Mouse (Mus musculus) CH12.LX (cell line): ENCODE results near the gene Rnf182. TPM values are rescaled to one million over a fixed set of nuclear protein-coding genes. Genes with fewer than 3 reads are reported as not detected.

Experiments
- DNase-seq: peaks from one replicate; pipeline ENCODE4 v3.0.0-alpha.2; 2013; ENCODE audit errors: extremely low read depth
- H3K27ac ChIP-seq: 2 replicates; pipeline ENCODE4 v1.5.1; 2012; ENCODE audit warnings: low read depth, mild to moderate bottlenecking, control low read depth, moderate library complexity; ENCODE audit not compliant: insufficient read depth
- H3K27me3 ChIP-seq: replicated peaks from 2 replicates; pipeline ENCODE3; 2012; ENCODE audit warnings: inconsistent platforms
- H3K36me3 ChIP-seq, 2 experiments: replicated peaks in 1 of 2; 2 replicates each; pipeline versions ENCODE3 to v1.6.1; 2012; ENCODE audit warnings: inconsistent platforms in 1 of 2, low read length in 1 of 2, mild to moderate bottlenecking in 1 of 2, mixed read lengths in 1 of 2, moderate library complexity in 1 of 2; ENCODE audit not compliant: control insufficient read depth in 1 of 2, insufficient read depth in 1 of 2
- H3K4me1 ChIP-seq, 2 experiments: 2 replicates each; pipeline ENCODE4 v1.6.1; 2012; ENCODE audit warnings: inconsistent platforms in 1 of 2, moderate library complexity in 1 of 2; ENCODE audit not compliant: insufficient read depth in 2 of 2, control insufficient read depth in 1 of 2
- H3K4me2 ChIP-seq: 2 replicates; pipeline ENCODE4 v1.6.1; 2012; ENCODE audit warnings: low read depth, mild to moderate bottlenecking, control low read depth; ENCODE audit not compliant: poor library complexity, insufficient read depth, severe bottlenecking
- H3K4me3 ChIP-seq, 3 experiments: fragments of 150-350 bp in 1 of 3; sonication (generic) in 1 of 3; replicated peaks in 1 of 3; 2 replicates each; pipeline versions ENCODE3 to v1.5.1; 2011 to 2012; ENCODE audit warnings: low read depth in 2 of 3, low read length in 2 of 3, mild to moderate bottlenecking in 2 of 3, moderate library complexity in 2 of 3, control low read depth in 1 of 3, improper control_type of control experiment in 1 of 3, inconsistent platforms in 1 of 3, mixed read lengths in 1 of 3; ENCODE audit not compliant: poor library complexity in 1 of 3
- H3K79me2 ChIP-seq: replicated peaks from 2 replicates; pipeline ENCODE4 v1.6.1; 2012; ENCODE audit warnings: mild to moderate bottlenecking, moderate library complexity; ENCODE audit not compliant: control insufficient read depth, poor library complexity, insufficient read depth, severe bottlenecking; ENCODE audit errors: extremely low read depth
- H3K9ac ChIP-seq: 2 replicates; pipeline ENCODE4 v1.6.1; 2012; ENCODE audit warnings: low read depth, mild to moderate bottlenecking, control low read depth, moderate library complexity; ENCODE audit not compliant: insufficient read depth
- H3K9me3 ChIP-seq: replicated peaks from 2 replicates; pipeline ENCODE3; 2012; ENCODE audit warnings: low read length, inconsistent platforms, mixed read lengths
- BHLHE40 ChIP-seq: IDR thresholded peaks from 2 replicates; pipeline ENCODE4 v1.6.1; 2011; ENCODE audit warnings: mild to moderate bottlenecking, low read depth, low read length, improper control_type of control experiment
- ELF1 ChIP-seq: IDR thresholded peaks from 2 replicates; pipeline ENCODE4 v1.6.1; 2014; ENCODE audit warnings: low read depth, mild to moderate bottlenecking, inconsistent platforms, low read length, improper control_type of control experiment
- HCFC1 ChIP-seq: IDR thresholded peaks from 2 replicates; pipeline ENCODE4 v1.6.1; 2012; ENCODE audit warnings: low read depth, mild to moderate bottlenecking, inconsistent platforms, low read length, improper control_type of control experiment
- IRF4 ChIP-seq: IDR thresholded peaks from 2 replicates; pipeline ENCODE4 v1.6.1; 2014; ENCODE audit warnings: low read depth, mild to moderate bottlenecking, inconsistent platforms, low read length, improper control_type of control experiment
- JUN ChIP-seq: IDR thresholded peaks from 2 replicates; pipeline ENCODE4 v1.6.1; 2011; ENCODE audit warnings: low read depth, mild to moderate bottlenecking, low read length, improper control_type of control experiment, moderate library complexity; ENCODE audit not compliant: insufficient read depth
- KAT2A ChIP-seq: IDR thresholded peaks from 2 replicates; pipeline ENCODE4 v1.6.1; 2012; ENCODE audit warnings: low read length, improper control_type of control experiment, inconsistent platforms; ENCODE audit not compliant: insufficient replicate concordance
- MAX ChIP-seq: IDR thresholded peaks from 2 replicates; pipeline ENCODE4 v1.6.1; 2011; ENCODE audit warnings: low read length, improper control_type of control experiment
- MEF2A ChIP-seq: IDR thresholded peaks from 2 replicates; pipeline ENCODE4 v1.6.1; 2014; ENCODE audit warnings: low read depth, mild to moderate bottlenecking, inconsistent platforms, low read length, improper control_type of control experiment, borderline replicate concordance
- MXI1 ChIP-seq: IDR thresholded peaks from 2 replicates; pipeline ENCODE4 v1.6.1; 2011; ENCODE audit warnings: mild to moderate bottlenecking, low read depth, low read length, improper control_type of control experiment
- MYC ChIP-seq: IDR thresholded peaks from 2 replicates; pipeline ENCODE4 v1.6.1; 2011; ENCODE audit warnings: low read depth, mild to moderate bottlenecking, improper control_type of control experiment, low read length
- NRF1 ChIP-seq: IDR thresholded peaks from 2 replicates; pipeline ENCODE4 v1.6.1; 2014; ENCODE audit warnings: low read depth, mild to moderate bottlenecking, inconsistent platforms, low read length, improper control_type of control experiment, moderate library complexity
- POLR2A ChIP-seq: IDR thresholded peaks from 2 replicates; pipeline ENCODE4 v1.6.1; 2011; ENCODE audit warnings: low read depth, mild to moderate bottlenecking, improper control_type of control experiment, low read length
- POLR2AphosphoS2 ChIP-seq: IDR thresholded peaks from 2 replicates; pipeline ENCODE4 v1.6.1; 2011; ENCODE audit warnings: low read depth, low read length, improper control_type of control experiment
- RCOR1 ChIP-seq: conservative IDR thresholded peaks from 2 replicates; pipeline ENCODE4 v1.6.1; 2012; ENCODE audit warnings: low read depth, mild to moderate bottlenecking, inconsistent platforms, low read length, improper control_type of control experiment
- SIN3A ChIP-seq: IDR thresholded peaks from 2 replicates; pipeline ENCODE4 v1.6.1; 2012; ENCODE audit warnings: low read length, improper control_type of control experiment, inconsistent platforms
- TBP ChIP-seq: conservative IDR thresholded peaks from 2 replicates; pipeline ENCODE4 v1.6.1; 2011; ENCODE audit warnings: low read depth, low read length, improper control_type of control experiment
- TCF12 ChIP-seq: IDR thresholded peaks from 2 replicates; pipeline ENCODE4 v1.6.1; 2014; ENCODE audit warnings: low read depth, mild to moderate bottlenecking, inconsistent platforms, low read length, improper control_type of control experiment
- UBTF ChIP-seq: IDR thresholded peaks from 2 replicates; pipeline ENCODE4 v1.6.1; 2012; ENCODE audit warnings: low read depth, mild to moderate bottlenecking, inconsistent platforms, low read length, improper control_type of control experiment, moderate library complexity
- USF1 ChIP-seq: IDR thresholded peaks from 2 replicates; pipeline ENCODE4 v1.6.1; 2014; ENCODE audit warnings: low read depth, mild to moderate bottlenecking, inconsistent platforms, low read length, improper control_type of control experiment
- USF2 ChIP-seq: conservative IDR thresholded peaks from 2 replicates; pipeline ENCODE4 v1.6.1; 2011; ENCODE audit warnings: low read depth, low read length, improper control_type of control experiment
- ZC3H11A ChIP-seq: IDR thresholded peaks from 2 replicates; pipeline ENCODE4 v1.6.1; 2012; ENCODE audit warnings: low read depth, mild to moderate bottlenecking, inconsistent platforms, low read length, improper control_type of control experiment
- ZMIZ1 ChIP-seq: IDR thresholded peaks from 2 replicates; pipeline ENCODE4 v1.6.1; 2012; ENCODE audit warnings: low read depth, mild to moderate bottlenecking, inconsistent platforms, low read length, improper control_type of control experiment
- dilution Hi-C: fragments of 300-500 bp; cut with MboI; formaldehyde crosslinking; loops from 2 replicates; pipeline ENCODE4 v1.14.3; 2020; ENCODE audit warnings: low sequenced_read_pairs; ENCODE audit not compliant: extremely low pct_unique_long_range_greater_than_20kb, extremely low pct_ligation_motif_present
- in situ Hi-C: fragments of 300-500 bp; cut with MboI; formaldehyde crosslinking; loops from 3 replicates; pipeline ENCODE4 v1.14.3; 2019; ENCODE audit warnings: low sequenced_read_pairs, low pct_ligation_motif_present, low pct_unique_long_range_greater_than_20kb, mixed read lengths
- polyA plus RNA-seq: library from polyadenylated mRNA; unstranded; fragments of >175 nt; gene quantifications from 2 replicates; pipeline ENCODE4 v1.2.1, GENCODE M21; 2012; ENCODE audit warnings: low read depth; ENCODE audit not compliant: insufficient read length
- total RNA-seq, 2 experiments: library from RNA; depleted of rRNA; stranded (reverse); fragments of 300-350 nt in 1 of 2; fragments of >200 nt in 1 of 2; gene quantifications; 2 replicates each; pipeline ENCODE4 v1.2.3; 2012 to 2014

Gene Rnf182
- total and polyA plus RNA-seq, 3 experiments, result not detected

DNA sequence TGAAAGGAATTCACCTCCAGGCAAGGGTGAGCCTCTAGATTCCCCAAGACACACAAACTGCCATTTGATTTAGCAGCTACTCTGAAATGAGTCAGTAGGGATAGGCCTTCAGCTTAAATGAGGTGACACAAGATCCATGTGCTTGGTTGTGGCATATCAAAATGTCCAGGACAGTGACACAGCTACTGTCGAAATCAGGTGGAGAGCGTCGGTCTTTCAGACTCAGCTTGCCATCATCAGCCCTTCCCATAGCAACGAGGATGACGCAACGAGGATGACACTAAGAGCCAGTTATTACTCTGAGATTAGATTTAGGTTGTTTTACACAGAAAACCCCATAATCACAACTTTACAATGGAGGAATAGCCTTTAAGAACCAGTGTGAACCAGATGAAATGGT is 14.5 kb upstream of the Rnf182 start:
- dilution Hi-C loops, result no loop called here
- DNase-seq, result no peak
- Histone ChIP-seq H3K79me2 (no peaks in the 10 kb centered on the region), H3K27me3 (no peaks in the 10 kb centered on the region), H3K4me1 (no peaks in the 10 kb centered on the region), H3K9ac (no peak overlapping the region), H3K9me3 (no peaks in the 10 kb centered on the region), H3K4me2 (no peak overlapping the region), H3K4me3 (no peak overlapping the region)
- in situ Hi-C loops, result no loop called here
- TF ChIP-seq MEF2A, result no peak
- no peak for TF ChIP-seq MYC
- no peak for TF ChIP-seq TBP
- no peak for TF ChIP-seq IRF4
- TF ChIP-seq, all 38 proteins: peak for 0
- Histone ChIP-seq H3K36me3 (no peaks in the 10 kb centered on the region), H3K27ac (no peak overlapping the region)

DNA sequence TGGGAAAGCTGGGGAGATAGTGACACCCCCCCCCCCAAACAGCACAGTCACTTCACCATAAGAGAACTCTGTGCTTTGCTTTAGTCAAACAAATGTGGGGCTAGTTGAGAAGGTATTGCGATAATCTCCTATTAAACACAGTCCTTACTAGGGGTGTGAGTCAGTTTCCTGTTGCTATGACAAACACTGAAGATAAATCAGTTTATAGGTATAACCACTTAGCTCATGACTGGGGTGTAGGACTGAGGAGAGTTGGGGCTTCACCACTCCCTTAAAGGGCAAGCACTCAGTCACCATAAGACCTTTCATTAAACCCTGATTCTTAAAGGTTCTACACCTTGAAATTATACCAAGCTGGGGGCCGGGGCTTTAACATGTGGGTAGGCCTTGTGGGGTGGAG is 13.1 kb upstream of the Rnf182 start:
- H3K9me3 ChIP-seq, result no peaks in the 10 kb centered on the region
- no peaks in the 10 kb centered on the region for H3K36me3 ChIP-seq
- no peaks in the 10 kb centered on the region for H3K27me3 ChIP-seq
- in situ Hi-C loops, result no loop called here
- no peak overlapping the region for H3K9ac ChIP-seq
- TF ChIP-seq JUN, result no peak
- no peak for TF ChIP-seq POLR2A
- TF ChIP-seq SIN3A, result no peak
- TF ChIP-seq ZC3H11A, result no peak
- no peak for TF ChIP-seq MEF2A
- TF ChIP-seq POLR2AphosphoS2, result no peak
- no peak for TF ChIP-seq ELF1
- TF ChIP-seq USF1, result no peak
- TF ChIP-seq RCOR1, result no peak
- TF ChIP-seq USF2, result no peak
- TF ChIP-seq KAT2A, result no peak
- TF ChIP-seq NRF1, result no peak
- TF ChIP-seq BHLHE40, result no peak
- TF ChIP-seq MXI1, result no peak
- TF ChIP-seq ZMIZ1, result no peak
- TF ChIP-seq TCF12, result no peak
- TF ChIP-seq HCFC1, result no peak
- TF ChIP-seq UBTF, result no peak
- TF ChIP-seq MAX, result no peak
- H3K79me2 ChIP-seq, result no peaks in the 10 kb centered on the region
- H3K4me3 ChIP-seq, result no peak overlapping the region
- no peak overlapping the region for H3K4me2 ChIP-seq
- dilution Hi-C loops, result no loop called here
- H3K27ac ChIP-seq, result no peak overlapping the region
- H3K4me1 ChIP-seq, result peaks cover 0 to 3% of the 10 kb centered on the region in 2 experiments; a peak in 1 of 4 replicates
- DNase-seq, result no peak
